Mouse (Mus musculus): ENCODE measurements around the gene Olfr228. TPM values are rescaled to one million over a fixed set of nuclear protein-coding genes. Genes with fewer than 3 reads are reported as not detected.
"Not testable (repeated sequence)": the region's sequence is repeated elsewhere in the genome, so short reads cannot be mapped to it uniquely, and the experiment has no call there.

Olfr228 gene
- polyA plus RNA-seq (2014; fragmentation: Nextera tagmentation; extraction: Ambion mirVana) = not detected in 2 replicates

- no peak within 1 kb of the TSS for H3K27ac ChIP-seq (ENCODE audit: low read depth, low read length)
These were observed at the start of gene Olfr228 for GRCm38 (mm10) chr2:86487286-86487685. Gene Olfr228 (minus strand): TSS chr2:86487386.

GRCm38 (mm10) chr2:86530991-86531390 is 43.8 kb upstream of the Olfr228 start:
- ATAC-seq (no peak), DNase-seq (ENCODE audit: low spot score) (no peak)

More at GRCm38 (mm10) chr2:86487286-86487685, at the start of gene Olfr228:
- DNase-seq (ENCODE audit: low spot score) (no peak), ATAC-seq (no peak)
- Histone ChIP-seq H3K4me1 (ENCODE audit: control insufficient read depth, insufficient read depth, low read length) (no peaks in the 10 kb centered on the region), H3K27me3 (replicated peaks; ENCODE audit: control insufficient read depth, insufficient read depth, low read length) (no peaks in the 10 kb centered on the region), H3K9ac (ENCODE audit: low read length) (no peak within 1 kb of the TSS), H3K9me3 (replicated peaks; ENCODE audit: control insufficient read depth, low read length) (no peaks in the 10 kb centered on the region), H3K36me3 (ENCODE audit: control insufficient read depth, insufficient read depth, low read length) (no peaks in the 10 kb centered on the region), H3K4me3 (ENCODE audit: low read depth, low read length) (no peak within 1 kb of the TSS), H3K4me2 (ENCODE audit: low read length) (no peak within 1 kb of the TSS)
- WGBS = 46% methylated on average over 1 of the region's 1 CpGs

GRCm38 (mm10) chr2:86508161-86508560 is 21.0 kb upstream of the Olfr228 start, which contains the start of gene Olfr1076:
Gene Olfr1076 (plus strand): TSS chr2:86508461.
- no peak for ATAC-seq
- H3K4me1 ChIP-seq (ENCODE audit: control insufficient read depth, insufficient read depth, low read length) = no peaks in the 10 kb centered on the region
- H3K36me3 ChIP-seq (ENCODE audit: control insufficient read depth, insufficient read depth, low read length) = no peaks in the 10 kb centered on the region
- 94% methylated on average over 1 of the region's 1 CpGs for whole genome bisulfite sequencing
- H3K27ac ChIP-seq (ENCODE audit: low read depth, low read length) = no peak within 1 kb of the TSS
- no peaks in the 10 kb centered on the region for H3K27me3 ChIP-seq (replicated peaks; ENCODE audit: control insufficient read depth, insufficient read depth, low read length)
- H3K9ac ChIP-seq (ENCODE audit: low read length) = no peak within 1 kb of the TSS
- no peaks in the 10 kb centered on the region for H3K9me3 ChIP-seq (replicated peaks; ENCODE audit: control insufficient read depth, low read length)
- no peak within 1 kb of the TSS for H3K4me2 ChIP-seq (ENCODE audit: low read length)
- H3K4me3 ChIP-seq (ENCODE audit: low read depth, low read length) = no peak within 1 kb of the TSS
- DNase-seq (ENCODE audit: low spot score) = no peak

More at GRCm38 (mm10) chr2:86530991-86531390, 43.8 kb upstream of the Olfr228 start:
- H3K27me3 ChIP-seq (replicated peaks; ENCODE audit: control insufficient read depth, insufficient read depth, low read length) = no peaks in the 10 kb centered on the region
- H3K4me3 ChIP-seq (ENCODE audit: low read depth, low read length) = no peak overlapping the region
- H3K9ac ChIP-seq (ENCODE audit: low read length) = no peak overlapping the region
- no peaks in the 10 kb centered on the region for H3K9me3 ChIP-seq (replicated peaks; ENCODE audit: control insufficient read depth, low read length)
- WGBS = 80% methylated on average over 1 of the region's 1 CpGs
- H3K27ac ChIP-seq (ENCODE audit: low read depth, low read length) = no peak overlapping the region
- no peaks in the 10 kb centered on the region for H3K36me3 ChIP-seq (ENCODE audit: control insufficient read depth, insufficient read depth, low read length)
- H3K4me1 ChIP-seq (ENCODE audit: control insufficient read depth, insufficient read depth, low read length) = no peaks in the 10 kb centered on the region
- no peak overlapping the region for H3K4me2 ChIP-seq (ENCODE audit: low read length)

- Histone ChIP-seq H3K4me1 (ENCODE audit: control insufficient read depth, insufficient read depth, low read length) (no peaks in the 10 kb centered on the region), H3K9ac (ENCODE audit: low read length) (no peak overlapping the region), H3K27me3 (replicated peaks; ENCODE audit: control insufficient read depth, insufficient read depth, low read length) (no peaks in the 10 kb centered on the region), H3K27ac (ENCODE audit: low read depth, low read length) (no peak overlapping the region), H3K4me2 (ENCODE audit: low read length) (no peak overlapping the region), H3K36me3 (ENCODE audit: control insufficient read depth, insufficient read depth, low read length) (no peaks in the 10 kb centered on the region), H3K9me3 (replicated peaks; ENCODE audit: control insufficient read depth, low read length) (no peaks in the 10 kb centered on the region), H3K4me3 (ENCODE audit: low read depth, low read length) (no peak overlapping the region)
- peak; percentile 68 for DNase-seq (ENCODE audit: low spot score)
- peak; percentile 87 for ATAC-seq
- WGBS = 37% methylated on average over 10 of the region's 10 CpGs
These were observed 22.6 kb downstream of the Olfr228 start for GRCm38 (mm10) chr2:86464442-86465109.

GRCm38 (mm10) chr2:86460434-86460833 is 26.8 kb downstream of the Olfr228 start:
- no peak overlapping the region for H3K9ac ChIP-seq (ENCODE audit: low read length)
- H3K4me1 ChIP-seq (ENCODE audit: control insufficient read depth, insufficient read depth, low read length) = no peaks in the 10 kb centered on the region
- no peak overlapping the region for H3K4me3 ChIP-seq (ENCODE audit: low read depth, low read length)
- H3K27ac ChIP-seq (ENCODE audit: low read depth, low read length) = no peak overlapping the region
- 79% methylated on average over 1 of the region's 1 CpGs for WGBS
- DNase-seq (ENCODE audit: low spot score) (no peak), ATAC-seq (no peak)
- H3K27me3 ChIP-seq (replicated peaks; ENCODE audit: control insufficient read depth, insufficient read depth, low read length) = no peaks in the 10 kb centered on the region
- H3K4me2 ChIP-seq (ENCODE audit: low read length) = no peak overlapping the region
- H3K9me3 ChIP-seq (replicated peaks; ENCODE audit: control insufficient read depth, low read length) = no peaks in the 10 kb centered on the region
- no peaks in the 10 kb centered on the region for H3K36me3 ChIP-seq (ENCODE audit: control insufficient read depth, insufficient read depth, low read length)

GRCm38 (mm10) chr2:86456169-86456568 is 31.0 kb downstream of the Olfr228 start, which contains the start of gene Olfr1066:
Gene Olfr1066 (minus strand): TSS chr2:86456269.
- Histone ChIP-seq H3K4me2 (ENCODE audit: low read length) (no peak within 1 kb of the TSS), H3K4me1 (ENCODE audit: control insufficient read depth, insufficient read depth, low read length) (no peaks in the 10 kb centered on the region), H3K9ac (ENCODE audit: low read length) (no peak within 1 kb of the TSS), H3K27ac (ENCODE audit: low read depth, low read length) (no peak within 1 kb of the TSS), H3K9me3 (replicated peaks; ENCODE audit: control insufficient read depth, low read length) (no peaks in the 10 kb centered on the region), H3K27me3 (replicated peaks; ENCODE audit: control insufficient read depth, insufficient read depth, low read length) (no peaks in the 10 kb centered on the region), H3K36me3 (ENCODE audit: control insufficient read depth, insufficient read depth, low read length) (no peaks in the 10 kb centered on the region), H3K4me3 (ENCODE audit: low read depth, low read length) (no peak within 1 kb of the TSS)
- DNase-seq (ENCODE audit: low spot score) (no peak), ATAC-seq (no peak)
- 97% methylated on average over 1 of the region's 1 CpGs for WGBS

GRCm38 (mm10) chr2:86450491-86450890 is 36.7 kb downstream of the Olfr228 start, which contains the start of gene Olfr1065:
Gene Olfr1065 (minus strand): TSS chr2:86450591.
- not testable (repeated sequence) for H3K4me3 ChIP-seq (ENCODE audit: low read depth, low read length); H3K4me2 ChIP-seq (ENCODE audit: low read length); H3K9me3 ChIP-seq (replicated peaks; ENCODE audit: control insufficient read depth, low read length); H3K27me3 ChIP-seq (replicated peaks; ENCODE audit: control insufficient read depth, insufficient read depth, low read length); H3K9ac ChIP-seq (ENCODE audit: low read length); H3K4me1 ChIP-seq (ENCODE audit: control insufficient read depth, insufficient read depth, low read length); H3K36me3 ChIP-seq (ENCODE audit: control insufficient read depth, insufficient read depth, low read length); H3K27ac ChIP-seq (ENCODE audit: low read depth, low read length); ATAC-seq; DNase-seq (ENCODE audit: low spot score)
- WGBS = no CpG with 5 or more reads among the region's 1 CpGs

- WGBS = 33% methylated on average over 1 of the region's 1 CpGs
- not testable (repeated sequence) for ATAC-seq
These were observed 45.1 kb downstream of the Olfr228 start for GRCm38 (mm10) chr2:86442101-86442500.

More at GRCm38 (mm10) chr2:86442101-86442500, 45.1 kb downstream of the Olfr228 start:
- not testable (repeated sequence) for H3K27me3 ChIP-seq (replicated peaks; ENCODE audit: control insufficient read depth, insufficient read depth, low read length); H3K4me2 ChIP-seq (ENCODE audit: low read length); H3K27ac ChIP-seq (ENCODE audit: low read depth, low read length); H3K4me1 ChIP-seq (ENCODE audit: control insufficient read depth, insufficient read depth, low read length); H3K4me3 ChIP-seq (ENCODE audit: low read depth, low read length); DNase-seq (ENCODE audit: low spot score); H3K9me3 ChIP-seq (replicated peaks; ENCODE audit: control insufficient read depth, low read length); H3K36me3 ChIP-seq (ENCODE audit: control insufficient read depth, insufficient read depth, low read length); H3K9ac ChIP-seq (ENCODE audit: low read length)
